Mouse (Mus musculus): Measurements from ENCODE around the gene Lrba. TPM values are rescaled to one million over a fixed set of nuclear protein-coding genes. Genes with fewer than 3 reads are reported as not detected.
A peak's percentile ranks its signal among the peaks of the same experiment; 100 is the strongest.

Lrba gene
- polyA plus RNA-seq (2015; fragmentation: Nextera tagmentation; extraction: Ambion mirVana) = 2.5 and 2.9 TPM in 2 replicates

DNA sequence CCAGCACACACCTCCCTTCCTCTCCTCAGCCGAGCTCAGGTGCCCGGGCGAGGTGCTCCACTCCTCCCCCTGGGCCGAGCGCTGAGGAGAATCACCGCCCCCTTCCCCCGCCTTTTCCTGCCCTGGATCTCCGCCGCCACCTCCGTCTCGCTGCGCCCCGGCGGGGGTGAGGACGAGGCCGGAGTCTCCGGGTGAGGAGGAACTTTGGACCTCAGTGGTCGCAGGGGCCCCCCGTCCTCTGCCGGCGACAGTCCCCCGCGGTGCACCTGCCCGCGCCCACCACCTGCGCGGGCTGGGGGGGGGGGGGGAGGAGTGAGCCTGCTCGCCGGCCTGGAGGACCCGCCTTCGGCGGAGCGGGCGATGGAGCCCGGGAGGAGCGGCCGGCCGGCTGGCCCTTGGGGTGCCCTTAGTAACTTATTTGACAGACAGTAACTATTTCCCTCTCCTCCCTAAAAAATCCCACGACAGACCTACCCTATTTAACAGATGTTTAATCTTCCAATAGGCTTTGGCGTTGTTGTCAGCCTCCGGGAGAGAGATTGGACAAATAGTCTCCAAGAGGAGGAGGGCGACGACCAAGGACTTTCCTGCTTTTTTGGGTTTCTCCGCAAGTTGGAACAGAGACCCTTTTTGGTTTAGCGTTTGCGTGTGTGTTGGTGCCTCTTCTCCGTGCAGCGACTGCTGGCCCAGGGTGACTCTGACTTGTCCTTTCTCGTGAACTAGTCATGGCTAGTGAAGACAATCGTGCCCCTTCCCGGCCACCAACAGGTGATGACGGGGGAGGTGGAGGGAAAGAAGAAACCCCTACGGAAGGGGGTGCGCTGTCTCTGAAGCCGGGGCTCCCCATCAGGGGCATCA lies at the start of gene Lrba:
Lrba (plus strand) TSS at position 117 of the 858 bp plus-strand sequence.
- Histone ChIP-seq H3K9ac (replicated peaks; ENCODE audit: low read depth) (peak within 1 kb of the TSS; percentile 76), H3K9me3 (ENCODE audit: low read length) (no peaks in the 10 kb centered on the region), H3K27ac (ENCODE audit: low read length) (peak within 1 kb of the TSS; percentile 93), H3K4me2 (replicated peaks; ENCODE audit: low read depth, low read length) (peak within 1 kb of the TSS; percentile 94), H3K27me3 (replicated peaks; ENCODE audit: insufficient read depth, low read length) (no peaks in the 10 kb centered on the region), H3K4me3 (ENCODE audit: low read depth, low read length) (peak within 1 kb of the TSS; percentile 98), H3K36me3 (ENCODE audit: insufficient read depth, low read length) (no peaks in the 10 kb centered on the region), H3K4me1 (ENCODE audit: insufficient read depth, low read depth, low read length) (peaks cover 6% of the 10 kb centered on the region; the same call in 1 of the 2 replicates)
- DNase-seq (ENCODE audit: low spot score) (peak; percentile 89), ATAC-seq (peak; percentile 87)
- TF ChIP-seq CTCF (IDR thresholded peaks at IDR 0.05) (no peak), EP300 (IDR thresholded peaks at IDR 0.05) (no peak)
- 1% methylated on average over 45 of the region's 55 CpGs for WGBS

DNA sequence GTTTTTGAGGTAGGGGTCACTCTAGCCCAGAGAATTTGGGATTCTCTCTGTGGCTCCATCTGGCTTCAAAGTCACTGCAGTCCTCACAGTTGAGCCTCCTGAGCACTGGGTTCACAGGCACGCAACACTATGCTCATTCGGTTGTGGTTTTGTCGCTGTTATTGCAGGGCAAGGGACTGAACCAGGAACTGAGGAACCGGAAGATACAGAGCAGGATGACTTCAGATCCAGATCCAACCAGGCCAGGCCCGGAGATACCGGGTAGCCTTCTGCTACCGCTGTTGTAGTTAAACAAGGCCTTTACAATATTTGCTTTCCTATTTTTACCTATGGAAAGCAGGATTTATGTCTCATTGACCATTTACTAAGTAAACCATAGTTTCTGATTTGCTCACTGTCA lies 44.8 kb upstream of the Lrba start:
- Histone ChIP-seq H3K36me3 (ENCODE audit: insufficient read depth, low read length) (no peaks in the 10 kb centered on the region), H3K27ac (ENCODE audit: low read length) (no peak overlapping the region), H3K4me3 (ENCODE audit: low read depth, low read length) (no peak overlapping the region), H3K27me3 (replicated peaks; ENCODE audit: insufficient read depth, low read length) (no peaks in the 10 kb centered on the region), H3K9ac (replicated peaks; ENCODE audit: low read depth) (no peak overlapping the region), H3K9me3 (ENCODE audit: low read length) (no peaks in the 10 kb centered on the region), H3K4me1 (ENCODE audit: insufficient read depth, low read depth, low read length) (no peaks in the 10 kb centered on the region), H3K4me2 (replicated peaks; ENCODE audit: low read depth, low read length) (no peak overlapping the region)
- DNase-seq (ENCODE audit: low spot score) = no peak
- ATAC-seq = no peak
- WGBS = 81% methylated on average over 7 of the region's 7 CpGs
- TF ChIP-seq EP300 (IDR thresholded peaks at IDR 0.05) = no peak
- TF ChIP-seq CTCF (IDR thresholded peaks at IDR 0.05) = no peak

DNA sequence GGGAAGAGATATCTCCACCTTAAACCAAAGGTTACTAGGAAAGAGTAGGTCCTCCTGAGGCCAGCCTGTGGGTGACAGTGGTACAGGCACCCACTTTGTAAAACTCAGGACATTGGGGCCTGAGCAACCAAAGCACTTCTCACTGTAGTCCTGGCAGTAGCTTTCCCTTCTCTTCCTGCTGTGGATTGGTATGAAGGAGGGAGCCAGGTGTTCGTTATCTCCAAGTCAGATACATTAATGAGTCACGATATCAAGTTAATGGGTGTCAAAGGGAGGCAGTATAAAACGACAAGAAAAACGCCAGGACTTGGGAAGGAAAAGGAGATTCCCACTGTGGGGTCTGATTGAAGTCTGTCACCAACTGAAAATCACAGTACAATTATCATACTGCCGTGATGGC lies 43.4 kb upstream of the Lrba start:
- H3K9ac ChIP-seq (replicated peaks; ENCODE audit: low read depth) = no peak overlapping the region
- H3K27ac ChIP-seq (ENCODE audit: low read length) = no peak overlapping the region
- no peaks in the 10 kb centered on the region for H3K27me3 ChIP-seq (replicated peaks; ENCODE audit: insufficient read depth, low read length)
- H3K4me1 ChIP-seq (ENCODE audit: insufficient read depth, low read depth, low read length) = no peaks in the 10 kb centered on the region
- H3K4me2 ChIP-seq (replicated peaks; ENCODE audit: low read depth, low read length) = no peak overlapping the region
- no peak for ATAC-seq
- no peaks in the 10 kb centered on the region for H3K9me3 ChIP-seq (ENCODE audit: low read length)
- no peaks in the 10 kb centered on the region for H3K36me3 ChIP-seq (ENCODE audit: insufficient read depth, low read length)
- DNase-seq (ENCODE audit: low spot score) = no peak
- no peak overlapping the region for H3K4me3 ChIP-seq (ENCODE audit: low read depth, low read length)
- no peak for TF ChIP-seq EP300 (IDR thresholded peaks at IDR 0.05)
- no peak for TF ChIP-seq CTCF (IDR thresholded peaks at IDR 0.05)
- WGBS = 65% methylated on average over 5 of the region's 5 CpGs

DNA sequence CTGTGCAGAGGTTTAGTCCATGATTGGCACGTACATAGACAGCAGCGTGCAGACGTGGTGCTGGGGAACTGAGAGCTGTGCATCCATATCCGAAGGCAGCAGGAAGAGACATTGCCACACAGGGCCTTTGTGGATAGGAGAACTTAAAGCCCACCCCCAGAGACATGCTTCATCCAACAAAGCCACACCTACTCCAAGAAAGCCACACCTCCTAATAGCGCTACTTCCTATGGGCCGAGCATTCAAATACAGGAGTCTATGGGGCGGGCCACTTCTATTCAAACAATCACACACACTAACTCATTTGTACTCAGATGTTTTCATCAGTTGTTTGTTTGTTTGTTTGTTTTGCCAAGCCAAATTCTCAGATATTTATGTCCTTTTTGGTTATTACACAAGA lies 39.9 kb upstream of the Lrba start:
- no peaks in the 10 kb centered on the region for H3K4me1 ChIP-seq (ENCODE audit: insufficient read depth, low read depth, low read length)
- ATAC-seq (no peak), DNase-seq (ENCODE audit: low spot score) (no peak)
- H3K4me3 ChIP-seq (ENCODE audit: low read depth, low read length) = no peak overlapping the region
- no peak overlapping the region for H3K9ac ChIP-seq (replicated peaks; ENCODE audit: low read depth)
- H3K36me3 ChIP-seq (ENCODE audit: insufficient read depth, low read length) = no peaks in the 10 kb centered on the region
- H3K9me3 ChIP-seq (ENCODE audit: low read length) = no peaks in the 10 kb centered on the region
- H3K4me2 ChIP-seq (replicated peaks; ENCODE audit: low read depth, low read length) = no peak overlapping the region
- TF ChIP-seq CTCF (IDR thresholded peaks at IDR 0.05) (no peak), EP300 (IDR thresholded peaks at IDR 0.05) (no peak)
- 86% methylated on average over 7 of the region's 7 CpGs for WGBS
- no peak overlapping the region for H3K27ac ChIP-seq (ENCODE audit: low read length)
- H3K27me3 ChIP-seq (replicated peaks; ENCODE audit: insufficient read depth, low read length) = no peaks in the 10 kb centered on the region

DNA sequence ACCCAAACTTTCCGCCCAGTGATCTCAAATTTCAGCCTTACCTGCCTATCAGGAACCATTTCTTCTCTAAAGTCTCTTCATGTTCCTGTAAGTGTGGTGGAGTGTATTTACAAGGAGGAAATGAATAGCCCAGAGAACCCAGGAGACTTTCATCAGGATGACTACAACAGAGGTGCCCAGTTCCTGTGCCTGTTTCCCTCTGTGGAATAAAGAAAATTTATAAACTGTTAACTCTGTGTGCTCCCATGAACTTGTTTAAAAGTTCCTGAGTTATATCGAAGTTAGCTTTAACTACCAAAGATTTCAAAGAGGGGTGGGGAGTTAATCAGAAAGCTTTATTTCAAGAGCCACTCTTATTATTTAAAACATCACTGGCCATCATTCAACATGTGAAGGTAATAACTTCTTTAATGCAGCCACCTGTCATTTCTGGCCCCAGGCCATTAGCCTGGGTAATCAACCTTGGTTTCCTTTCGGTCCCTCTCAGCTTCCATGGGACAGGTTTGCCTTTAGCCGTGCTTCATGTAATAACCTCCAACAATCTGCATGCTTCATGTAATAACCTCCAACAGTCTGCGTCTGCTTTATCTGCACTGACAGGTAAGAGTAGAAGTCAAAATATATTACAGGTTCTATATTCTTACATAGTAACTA lies 36.6 kb upstream of the Lrba start:
- TF ChIP-seq EP300 (IDR thresholded peaks at IDR 0.05) (no peak), CTCF (IDR thresholded peaks at IDR 0.05) (no peak)
- peak; percentile 41 for DNase-seq (ENCODE audit: low spot score)
- H3K36me3 ChIP-seq (ENCODE audit: insufficient read depth, low read length) = no peaks in the 10 kb centered on the region
- no peak overlapping the region for H3K4me2 ChIP-seq (replicated peaks; ENCODE audit: low read depth, low read length)
- no peaks in the 10 kb centered on the region for H3K9me3 ChIP-seq (ENCODE audit: low read length)
- no peak overlapping the region for H3K27ac ChIP-seq (ENCODE audit: low read length)
- WGBS = 44% methylated on average over 5 of the region's 5 CpGs
- H3K9ac ChIP-seq (replicated peaks; ENCODE audit: low read depth) = no peak overlapping the region
- H3K4me1 ChIP-seq (ENCODE audit: insufficient read depth, low read depth, low read length) = no peaks in the 10 kb centered on the region
- H3K4me3 ChIP-seq (ENCODE audit: low read depth, low read length) = no peak overlapping the region
- H3K27me3 ChIP-seq (replicated peaks; ENCODE audit: insufficient read depth, low read length) = no peaks in the 10 kb centered on the region
- ATAC-seq = no peak

DNA sequence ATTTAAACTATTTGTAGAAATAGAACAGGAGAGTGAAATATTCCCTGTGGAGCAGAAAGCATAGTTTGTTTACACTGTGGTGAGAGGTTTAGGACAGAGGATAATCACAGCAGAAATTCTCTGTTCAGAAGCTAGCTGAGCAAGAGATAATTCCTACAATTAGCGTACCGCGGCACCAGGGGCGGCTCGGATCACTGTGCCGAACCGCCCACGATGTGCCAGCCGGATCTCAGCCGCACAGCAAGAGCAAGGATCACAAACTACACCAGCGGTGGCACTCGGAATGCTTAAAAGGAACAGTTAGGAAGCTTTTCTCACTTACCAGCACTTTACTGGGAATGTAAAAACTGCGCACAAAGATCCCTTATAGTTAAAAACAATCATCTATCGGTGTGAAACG lies 28.5 kb upstream of the Lrba start:
- DNase-seq (ENCODE audit: low spot score) (no peak), ATAC-seq (no peak)
- H3K9ac ChIP-seq (replicated peaks; ENCODE audit: low read depth) = no peak overlapping the region

More for the DNA sequence above, 28.5 kb upstream of the Lrba start:
- Histone ChIP-seq H3K9me3 (ENCODE audit: low read length) (no peaks in the 10 kb centered on the region), H3K27me3 (replicated peaks; ENCODE audit: insufficient read depth, low read length) (no peaks in the 10 kb centered on the region), H3K4me2 (replicated peaks; ENCODE audit: low read depth, low read length) (no peak overlapping the region), H3K4me3 (ENCODE audit: low read depth, low read length) (no peak overlapping the region), H3K4me1 (ENCODE audit: insufficient read depth, low read depth, low read length) (no peaks in the 10 kb centered on the region), H3K27ac (ENCODE audit: low read length) (no peak overlapping the region), H3K36me3 (ENCODE audit: insufficient read depth, low read length) (no peaks in the 10 kb centered on the region)
- 48% methylated on average over 15 of the region's 15 CpGs for WGBS
- TF ChIP-seq EP300 (IDR thresholded peaks at IDR 0.05) = no peak
- TF ChIP-seq CTCF (IDR thresholded peaks at IDR 0.05) = no peak
